Mouse (Mus musculus): ENCODE results near the gene Erlin1. TPM values are rescaled to one million over a fixed set of nuclear protein-coding genes. Genes with fewer than 3 reads are reported as not detected.

The Erlin1 gene
- polyA plus RNA-seq, 1 experiment from 2014 or later = 22.6 TPM

GRCm38 (mm10) chr19:44049282-44049681 is 20.3 kb downstream of the Erlin1 start:
- DNase-seq (ENCODE audit: low spot score) = no peak
- Histone ChIP-seq H3K27me3 (ENCODE audit: low read depth, poor library complexity, severe bottlenecking) (no peaks in the 10 kb centered on the region), H3K27ac (no peak overlapping the region), H3K4me3 (no peak overlapping the region), H3K4me1 (no peaks in the 10 kb centered on the region), H3K36me3 (peaks cover 23% of the 10 kb centered on the region), H3K9me3 (replicated peaks) (no peaks in the 10 kb centered on the region)
- WGBS = 72% methylated on average over 3 of the region's 3 CpGs

- Histone ChIP-seq H3K4me3 (no peak overlapping the region), H3K9me3 (replicated peaks) (no peaks in the 10 kb centered on the region), H3K27ac (no peak overlapping the region), H3K36me3 (peaks cover 19% of the 10 kb centered on the region), H3K27me3 (ENCODE audit: low read depth, poor library complexity, severe bottlenecking) (no peaks in the 10 kb centered on the region), H3K4me1 (no peaks in the 10 kb centered on the region)
- no peak for DNase-seq (ENCODE audit: low spot score)
- 93% methylated on average over 3 of the region's 3 CpGs for WGBS
Observed at GRCm38 (mm10) chr19:44045847-44046246, 23.7 kb downstream of the Erlin1 start.

- Histone ChIP-seq H3K4me3 (no peak overlapping the region), H3K9me3 (replicated peaks) (no peaks in the 10 kb centered on the region), H3K27ac (no peak overlapping the region), H3K27me3 (ENCODE audit: low read depth, poor library complexity, severe bottlenecking) (no peaks in the 10 kb centered on the region), H3K36me3 (peaks cover 46% of the 10 kb centered on the region), H3K4me1 (no peaks in the 10 kb centered on the region)
- WGBS = 89% methylated on average over 5 of the region's 5 CpGs
- DNase-seq (ENCODE audit: low spot score) = no peak
Observed at GRCm38 (mm10) chr19:44042121-44042520, 27.5 kb downstream of the Erlin1 start.

GRCm38 (mm10) chr19:44033396-44033795 is 36.2 kb downstream of the Erlin1 start:
- Histone ChIP-seq H3K27ac (no peak overlapping the region), H3K36me3 (peaks cover 30% of the 10 kb centered on the region), H3K4me1 (no peaks in the 10 kb centered on the region), H3K9me3 (replicated peaks) (no peaks in the 10 kb centered on the region), H3K4me3 (no peak overlapping the region), H3K27me3 (ENCODE audit: low read depth, poor library complexity, severe bottlenecking) (no peaks in the 10 kb centered on the region)
- 92% methylated on average over 5 of the region's 5 CpGs for WGBS
- no peak for DNase-seq (ENCODE audit: low spot score)

- Histone ChIP-seq H3K4me1 (no peaks in the 10 kb centered on the region), H3K27ac (no peak overlapping the region), H3K27me3 (ENCODE audit: low read depth, poor library complexity, severe bottlenecking) (no peaks in the 10 kb centered on the region), H3K4me3 (no peak overlapping the region), H3K9me3 (replicated peaks) (no peaks in the 10 kb centered on the region), H3K36me3 (peaks cover 19% of the 10 kb centered on the region)
- DNase-seq (ENCODE audit: low spot score) = no peak
- WGBS = 94% methylated on average over 11 of the region's 11 CpGs
Observed at GRCm38 (mm10) chr19:44032046-44032744, 37.4 kb downstream of the Erlin1 start.

GRCm38 (mm10) chr19:44030024-44030423 is 39.6 kb downstream of the Erlin1 start:
- H3K4me1 ChIP-seq = peaks cover 3% of the 10 kb centered on the region; the same call in 1 of the 2 replicates
- H3K36me3 ChIP-seq = no peaks in the 10 kb centered on the region
- no peak for DNase-seq (ENCODE audit: low spot score)
- no peak overlapping the region for H3K27ac ChIP-seq
- H3K4me3 ChIP-seq = no peak overlapping the region
- H3K27me3 ChIP-seq (ENCODE audit: low read depth, poor library complexity, severe bottlenecking) = no peaks in the 10 kb centered on the region
- no peaks in the 10 kb centered on the region for H3K9me3 ChIP-seq (replicated peaks)
- 91% methylated on average over 5 of the region's 5 CpGs for WGBS

GRCm38 (mm10) chr19:44028972-44029371 is 40.6 kb downstream of the Erlin1 start, which contains the start of gene Cyp2c23:
Cyp2c23 (minus strand) TSS chr19:44029208.
- WGBS = 76% methylated on average over 8 of the region's 8 CpGs
- no peaks in the 10 kb centered on the region for H3K9me3 ChIP-seq (replicated peaks)

GRCm38 (mm10) chr19:44026956-44027530 is 42.5 kb downstream of the Erlin1 start:
- Histone ChIP-seq H3K4me1 (peaks cover 3% of the 10 kb centered on the region; the same call in 1 of the 2 replicates), H3K9me3 (replicated peaks) (no peaks in the 10 kb centered on the region), H3K27me3 (ENCODE audit: low read depth, poor library complexity, severe bottlenecking) (no peaks in the 10 kb centered on the region), H3K27ac (no peak overlapping the region), H3K36me3 (no peaks in the 10 kb centered on the region), H3K4me3 (no peak overlapping the region)
- no peak for DNase-seq (ENCODE audit: low spot score)
- 58% methylated on average over 8 of the region's 8 CpGs for WGBS

More at GRCm38 (mm10) chr19:44028972-44029371, 40.6 kb downstream of the Erlin1 start, which contains the start of gene Cyp2c23:
- Histone ChIP-seq H3K27me3 (ENCODE audit: low read depth, poor library complexity, severe bottlenecking) (no peaks in the 10 kb centered on the region), H3K4me1 (peaks cover 3% of the 10 kb centered on the region; the same call in 1 of the 2 replicates), H3K27ac (no peak within 1 kb of the TSS), H3K36me3 (no peaks in the 10 kb centered on the region), H3K4me3 (no peak within 1 kb of the TSS)
- no peak for DNase-seq (ENCODE audit: low spot score)

- no peak for DNase-seq (ENCODE audit: low spot score)
- H3K27ac ChIP-seq = no peak overlapping the region
- H3K4me1 ChIP-seq = peaks cover 3% of the 10 kb centered on the region; the same call in 1 of the 2 replicates
- H3K9me3 ChIP-seq (replicated peaks) = no peaks in the 10 kb centered on the region
- no peaks in the 10 kb centered on the region for H3K27me3 ChIP-seq (ENCODE audit: low read depth, poor library complexity, severe bottlenecking)
- 92% methylated on average over 13 of the region's 13 CpGs for WGBS
- H3K36me3 ChIP-seq = no peaks in the 10 kb centered on the region
- H3K4me3 ChIP-seq = no peak overlapping the region
Observed at GRCm38 (mm10) chr19:44024921-44025585, 44.5 kb downstream of the Erlin1 start.

GRCm38 (mm10) chr19:44023066-44023465 is 46.5 kb downstream of the Erlin1 start:
- H3K27me3 ChIP-seq (ENCODE audit: low read depth, poor library complexity, severe bottlenecking) = no peaks in the 10 kb centered on the region
- no peak overlapping the region for H3K27ac ChIP-seq
- peaks cover 3% of the 10 kb centered on the region; the same call in 1 of the 2 replicates for H3K4me1 ChIP-seq
- 68% methylated on average over 5 of the region's 5 CpGs for WGBS
- H3K36me3 ChIP-seq = no peaks in the 10 kb centered on the region
- no peak overlapping the region for H3K4me3 ChIP-seq
- DNase-seq (ENCODE audit: low spot score) = no peak
- H3K9me3 ChIP-seq (replicated peaks) = no peaks in the 10 kb centered on the region

GRCm38 (mm10) chr19:44021502-44021901 is 48.1 kb downstream of the Erlin1 start:
- Histone ChIP-seq H3K36me3 (no peaks in the 10 kb centered on the region), H3K9me3 (replicated peaks) (no peaks in the 10 kb centered on the region), H3K27me3 (ENCODE audit: low read depth, poor library complexity, severe bottlenecking) (no peaks in the 10 kb centered on the region), H3K27ac (no peak overlapping the region), H3K4me3 (no peak overlapping the region), H3K4me1 (peaks cover 6% of the 10 kb centered on the region; the same call in 1 of the 2 replicates)
- 91% methylated on average over 4 of the region's 4 CpGs for WGBS
- DNase-seq (ENCODE audit: low spot score) = no peak

GRCm38 (mm10) chr19:44019739-44020138 is 49.8 kb downstream of the Erlin1 start:
- H3K36me3 ChIP-seq = no peaks in the 10 kb centered on the region
- H3K4me1 ChIP-seq = peaks cover 6% of the 10 kb centered on the region; the same call in 1 of the 2 replicates
- 65% methylated on average over 7 of the region's 7 CpGs for WGBS
- H3K27me3 ChIP-seq (ENCODE audit: low read depth, poor library complexity, severe bottlenecking) = no peaks in the 10 kb centered on the region
- H3K27ac ChIP-seq = no peak overlapping the region
- no peak overlapping the region for H3K4me3 ChIP-seq
- DNase-seq (ENCODE audit: low spot score) = no peak
- H3K9me3 ChIP-seq (replicated peaks) = no peaks in the 10 kb centered on the region

GRCm38 (mm10) chr19:44013862-44014261 is 55.7 kb downstream of the Erlin1 start:
- whole genome bisulfite sequencing = 86% methylated on average over 6 of the region's 6 CpGs
- Histone ChIP-seq H3K27ac (no peak overlapping the region), H3K27me3 (ENCODE audit: low read depth, poor library complexity, severe bottlenecking) (no peaks in the 10 kb centered on the region), H3K9me3 (replicated peaks) (no peaks in the 10 kb centered on the region), H3K36me3 (no peaks in the 10 kb centered on the region), H3K4me3 (no peak overlapping the region), H3K4me1 (peaks cover 6% of the 10 kb centered on the region; the same call in 1 of the 2 replicates)
- no peak for DNase-seq (ENCODE audit: low spot score)
